Mouse (Mus musculus) urinary bladder, postnatal 36 days (tissue): ENCODE results near the gene Gm11213.
A peak's percentile ranks its signal among the peaks of the same experiment; 100 is the strongest.

ENCODE experiments used
- DNase-seq, 2 experiments: peaks; one replicate each; pipeline ENCODE4 v3.0.0; 2022; ENCODE audit warnings: low spot score in 2 of 2, mixed read lengths in 1 of 2

The Gm11213 gene

GRCm38 (mm10) chr4:63604945-63605344 lies at the start of gene Gm11213:
Gene Gm11213, minus strand, starts transcription at chr4:63605261.
- no peak for DNase-seq

- no peak for DNase-seq
Measured at GRCm38 (mm10) chr4:63654381-63654780, 49.3 kb upstream of the Gm11213 start.

- no peak for DNase-seq
Measured at GRCm38 (mm10) chr4:63643956-63644726, 39.1 kb upstream of the Gm11213 start.

GRCm38 (mm10) chr4:63639842-63640241 lies 34.8 kb upstream of the Gm11213 start:
- no peak for DNase-seq

GRCm38 (mm10) chr4:63638603-63639002 lies 33.5 kb upstream of the Gm11213 start:
- no peak for DNase-seq

GRCm38 (mm10) chr4:63633181-63633580 lies 28.1 kb upstream of the Gm11213 start:
- DNase-seq = no peak

GRCm38 (mm10) chr4:63627111-63627510 lies 22.1 kb upstream of the Gm11213 start:
- DNase-seq = no peak

GRCm38 (mm10) chr4:63625563-63626080 lies 20.6 kb upstream of the Gm11213 start:
- DNase-seq = no peak

GRCm38 (mm10) chr4:63622378-63622835 lies 17.3 kb upstream of the Gm11213 start, which contains the start of gene Tex48:
Gene Tex48, minus strand, starts transcription at chr4:63622428.
- DNase-seq = no peak

- DNase-seq = no peak
Measured at GRCm38 (mm10) chr4:63621861-63622260, 16.8 kb upstream of the Gm11213 start.

GRCm38 (mm10) chr4:63608391-63608790 lies 3.3 kb upstream of the Gm11213 start:
- no peak for DNase-seq

GRCm38 (mm10) chr4:63605968-63606367 lies 907 bp upstream of the Gm11213 start:
- no peak for DNase-seq

- no peak for DNase-seq
Measured at GRCm38 (mm10) chr4:63605545-63605944, 484 bp upstream of the Gm11213 start.

- no peak for DNase-seq
Measured at GRCm38 (mm10) chr4:63601263-63601662, 3.8 kb downstream of the Gm11213 start.

GRCm38 (mm10) chr4:63600786-63601185 lies 4.3 kb downstream of the Gm11213 start:
- peak in 1 of 2 experiments; percentile 16 for DNase-seq

- DNase-seq = no peak
Measured at GRCm38 (mm10) chr4:63596010-63596409, 9.1 kb downstream of the Gm11213 start.

GRCm38 (mm10) chr4:63595259-63595658 lies 9.8 kb downstream of the Gm11213 start:
- DNase-seq = no peak

GRCm38 (mm10) chr4:63594459-63595110 lies 10.5 kb downstream of the Gm11213 start:
- DNase-seq = no peak

GRCm38 (mm10) chr4:63590538-63590937 lies 14.5 kb downstream of the Gm11213 start:
- no peak for DNase-seq

GRCm38 (mm10) chr4:63589987-63590386 lies 15.1 kb downstream of the Gm11213 start:
- DNase-seq = no peak

- no peak for DNase-seq
Measured at GRCm38 (mm10) chr4:63586240-63586639, 18.8 kb downstream of the Gm11213 start.

GRCm38 (mm10) chr4:63585216-63585615 lies 19.8 kb downstream of the Gm11213 start:
- DNase-seq = no peak

- no peak for DNase-seq
Measured at GRCm38 (mm10) chr4:63582580-63582979, 22.5 kb downstream of the Gm11213 start.
